Mouse (Mus musculus) spleen, adult 2 months (tissue): ENCODE results near the gene Tram2.

Source experiments
- CTCF ChIP-seq: fragments of 200-500 bp; IDR thresholded peaks from 2 replicates; pipeline ENCODE4 v1.5.1; 2011; ENCODE audit warnings: mild to moderate bottlenecking, inconsistent platforms; ENCODE audit not compliant: insufficient read depth, insufficient read length, insufficient replicate concordance; ENCODE audit errors: extremely low read depth
- POLR2A ChIP-seq: fragments of 200-500 bp; IDR thresholded peaks from 2 replicates; pipeline ENCODE4 v1.6.1; 2011; ENCODE audit warnings: low read depth, low read length, inconsistent platforms

- TF ChIP-seq CTCF (no peak), POLR2A (no peak)
Measured at GRCm38 (mm10) chr1:21100726-21101125, 21.7 kb upstream of the Tram2 start.
